Mouse (Mus musculus): ENCODE measurements around the gene Fgf6.

GRCm38 (mm10) chr6:126981539-126982234, 33.7 kb upstream of the Fgf6 start:
- peak; percentile 26; the same call in 1 of the 2 replicates for TF ChIP-seq EP300 (IDR thresholded peaks at IDR 0.05; ENCODE audit: low read depth)
- TF ChIP-seq CTCF (IDR thresholded peaks at IDR 0.05; ENCODE audit: low read depth) = peak; percentile 11; the same call in 1 of the 2 replicates
